Mouse (Mus musculus): ENCODE data around the gene Ptgs2. TPM values are rescaled to one million over a fixed set of nuclear protein-coding genes. Genes with fewer than 3 reads are reported as not detected.

Ptgs2 gene
- polyA plus RNA-seq, 1 experiment = not detected

GRCm38 (mm10) chr1:150099374-150099773 is 457 bp upstream of the Ptgs2 start:
- H3K4me3 ChIP-seq (ENCODE audit: insufficient read depth, low read depth, low read length) = peak overlapping the region; percentile 54
- H3K27ac ChIP-seq (ENCODE audit: insufficient read depth, low read depth, low read length) = peak overlapping the region; percentile 33; the same call in 1 of the 2 replicates
- TF ChIP-seq CTCF (IDR thresholded peaks at IDR 0.05; ENCODE audit: insufficient read depth, low read depth, low read length) (no peak), POLR2A (IDR thresholded peaks at IDR 0.05; ENCODE audit: insufficient read depth, low read depth, low read length) (no peak)
- WGBS = 7% methylated on average over 9 of the region's 9 CpGs
- peaks cover 7% of the 10 kb centered on the region for H3K4me1 ChIP-seq (ENCODE audit: control insufficient read depth, insufficient read depth, low read length)

DNA sequence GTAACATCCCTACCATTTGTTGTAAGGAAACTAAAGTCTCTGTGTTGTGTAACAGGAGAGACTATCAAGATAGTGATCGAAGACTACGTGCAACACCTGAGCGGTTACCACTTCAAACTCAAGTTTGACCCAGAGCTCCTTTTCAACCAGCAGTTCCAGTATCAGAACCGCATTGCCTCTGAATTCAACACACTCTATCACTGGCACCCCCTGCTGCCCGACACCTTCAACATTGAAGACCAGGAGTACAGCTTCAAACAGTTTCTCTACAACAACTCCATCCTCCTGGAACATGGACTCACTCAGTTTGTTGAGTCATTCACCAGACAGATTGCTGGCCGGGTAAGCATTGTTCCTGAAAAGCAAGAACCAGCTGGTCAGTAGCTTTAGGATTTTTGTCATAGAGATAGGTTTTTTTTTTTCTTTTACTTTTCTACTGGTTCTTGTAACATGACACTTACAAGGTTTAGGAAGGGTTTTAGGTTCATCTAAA is 4.4 kb downstream of the Ptgs2 start:
- no peak for TF ChIP-seq CTCF (IDR thresholded peaks at IDR 0.05; ENCODE audit: insufficient read depth, low read depth, low read length)
- TF ChIP-seq POLR2A (IDR thresholded peaks at IDR 0.05; ENCODE audit: insufficient read depth, low read depth, low read length) = no peak
- 91% methylated on average over 6 of the region's 6 CpGs for WGBS
- Histone ChIP-seq H3K27ac (ENCODE audit: insufficient read depth, low read depth, low read length) (no peak overlapping the region), H3K4me3 (ENCODE audit: insufficient read depth, low read depth, low read length) (no peak overlapping the region), H3K4me1 (ENCODE audit: control insufficient read depth, insufficient read depth, low read length) (peaks cover 7% of the 10 kb centered on the region)

GRCm38 (mm10) chr1:150106736-150107135 is 6.9 kb downstream of the Ptgs2 start:
- Histone ChIP-seq H3K4me1 (ENCODE audit: control insufficient read depth, insufficient read depth, low read length) (no peaks in the 10 kb centered on the region), H3K4me3 (ENCODE audit: insufficient read depth, low read depth, low read length) (no peak overlapping the region), H3K27ac (ENCODE audit: insufficient read depth, low read depth, low read length) (no peak overlapping the region)
- WGBS = 89% methylated on average over 7 of the region's 7 CpGs
- TF ChIP-seq CTCF (IDR thresholded peaks at IDR 0.05; ENCODE audit: insufficient read depth, low read depth, low read length) (no peak), POLR2A (IDR thresholded peaks at IDR 0.05; ENCODE audit: insufficient read depth, low read depth, low read length) (no peak)

DNA sequence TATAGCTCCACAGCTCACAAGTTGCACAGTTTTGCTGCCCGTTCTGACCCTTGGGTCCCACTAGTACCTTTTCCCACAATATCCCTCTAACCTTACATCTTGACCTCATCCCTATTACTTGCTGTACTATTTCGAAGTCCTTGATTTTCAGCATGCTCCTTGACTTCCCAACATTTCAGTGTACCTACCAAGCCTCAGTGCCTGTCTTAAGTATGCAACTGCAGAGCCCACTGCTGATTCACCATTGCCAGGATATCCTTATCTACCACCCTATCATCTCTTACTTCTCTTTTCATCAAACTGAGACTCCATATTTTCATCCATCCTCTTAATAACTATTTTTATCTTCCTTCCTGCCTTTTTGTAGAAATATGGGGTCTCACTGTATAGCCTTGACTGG is 9.8 kb downstream of the Ptgs2 start:
- TF ChIP-seq POLR2A (IDR thresholded peaks at IDR 0.05; ENCODE audit: insufficient read depth, low read depth, low read length) (no peak), CTCF (IDR thresholded peaks at IDR 0.05; ENCODE audit: insufficient read depth, low read depth, low read length) (no peak)
- H3K4me3 ChIP-seq (ENCODE audit: insufficient read depth, low read depth, low read length) = no peak overlapping the region
- no peak overlapping the region for H3K27ac ChIP-seq (ENCODE audit: insufficient read depth, low read depth, low read length)
- no peaks in the 10 kb centered on the region for H3K4me1 ChIP-seq (ENCODE audit: control insufficient read depth, insufficient read depth, low read length)
- 83% methylated on average over 2 of the region's 2 CpGs for WGBS

GRCm38 (mm10) chr1:150115352-150115751 is 15.5 kb downstream of the Ptgs2 start:
- Histone ChIP-seq H3K4me3 (ENCODE audit: insufficient read depth, low read depth, low read length) (no peak overlapping the region), H3K27ac (ENCODE audit: insufficient read depth, low read depth, low read length) (peak overlapping the region; percentile 77), H3K4me1 (ENCODE audit: control insufficient read depth, insufficient read depth, low read length) (no peaks in the 10 kb centered on the region)
- WGBS = 28% methylated on average over 7 of the region's 7 CpGs
- TF ChIP-seq POLR2A (IDR thresholded peaks at IDR 0.05; ENCODE audit: insufficient read depth, low read depth, low read length) (no peak), CTCF (IDR thresholded peaks at IDR 0.05; ENCODE audit: insufficient read depth, low read depth, low read length) (no peak)

GRCm38 (mm10) chr1:150118352-150118751 is 18.5 kb downstream of the Ptgs2 start:
- H3K27ac ChIP-seq (ENCODE audit: insufficient read depth, low read depth, low read length) = no peak overlapping the region
- WGBS = 59% methylated on average over 5 of the region's 5 CpGs

DNA sequence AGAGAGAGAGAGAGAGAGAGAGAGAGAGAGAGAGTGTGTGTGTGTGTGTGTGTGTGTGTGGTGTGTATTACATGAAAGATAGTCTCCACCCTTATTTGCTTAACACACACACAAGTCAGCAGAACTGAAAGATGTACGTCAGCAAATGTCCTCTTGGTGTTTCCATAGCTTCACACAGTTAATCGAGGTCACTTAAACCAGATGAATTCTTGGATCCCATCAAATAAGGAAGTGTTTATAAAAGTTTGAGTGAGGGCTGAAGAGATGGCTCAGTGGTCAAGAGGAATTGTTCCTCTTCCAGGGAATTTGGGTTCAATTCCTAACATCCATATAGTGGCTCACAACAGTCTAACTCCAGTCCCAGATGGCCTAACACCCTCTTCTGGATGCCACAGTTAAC is 25.7 kb downstream of the Ptgs2 start:
- Histone ChIP-seq H3K4me1 (ENCODE audit: control insufficient read depth, insufficient read depth, low read length) (no peaks in the 10 kb centered on the region), H3K27ac (ENCODE audit: insufficient read depth, low read depth, low read length) (no peak overlapping the region), H3K4me3 (ENCODE audit: insufficient read depth, low read depth, low read length) (no peak overlapping the region)
- 93% methylated on average over 2 of the region's 2 CpGs for WGBS
- TF ChIP-seq POLR2A (IDR thresholded peaks at IDR 0.05; ENCODE audit: insufficient read depth, low read depth, low read length) (no peak), CTCF (IDR thresholded peaks at IDR 0.05; ENCODE audit: insufficient read depth, low read depth, low read length) (no peak)

More at GRCm38 (mm10) chr1:150118352-150118751, 18.5 kb downstream of the Ptgs2 start:
- TF ChIP-seq POLR2A (IDR thresholded peaks at IDR 0.05; ENCODE audit: insufficient read depth, low read depth, low read length) = no peak
- Histone ChIP-seq H3K4me3 (ENCODE audit: insufficient read depth, low read depth, low read length) (no peak overlapping the region), H3K4me1 (ENCODE audit: control insufficient read depth, insufficient read depth, low read length) (no peaks in the 10 kb centered on the region)

DNA sequence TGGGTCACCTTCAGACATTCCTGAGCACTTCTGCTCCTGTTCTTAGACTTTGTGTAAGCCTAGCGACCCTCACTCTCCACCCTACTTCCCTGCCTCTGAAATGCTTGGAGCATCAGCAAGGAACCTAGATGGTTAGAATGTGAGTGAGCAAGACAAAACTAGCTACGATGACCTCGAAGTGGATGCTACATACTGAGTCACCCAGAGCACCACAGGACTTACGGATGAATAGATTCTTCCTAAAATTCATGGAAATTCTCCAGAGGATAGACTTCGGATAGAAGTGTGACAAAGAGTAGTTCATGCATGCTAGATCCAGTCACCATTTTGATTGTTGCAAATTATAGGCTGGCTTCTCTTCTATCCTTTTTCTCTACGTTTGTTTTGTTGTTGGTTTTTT is 30.2 kb downstream of the Ptgs2 start:
- Histone ChIP-seq H3K4me1 (ENCODE audit: control insufficient read depth, insufficient read depth, low read length) (no peaks in the 10 kb centered on the region), H3K4me3 (ENCODE audit: insufficient read depth, low read depth, low read length) (no peak overlapping the region), H3K27ac (ENCODE audit: insufficient read depth, low read depth, low read length) (no peak overlapping the region)
- TF ChIP-seq CTCF (IDR thresholded peaks at IDR 0.05; ENCODE audit: insufficient read depth, low read depth, low read length) (no peak), POLR2A (IDR thresholded peaks at IDR 0.05; ENCODE audit: insufficient read depth, low read depth, low read length) (no peak)
- 69% methylated on average over 6 of the region's 6 CpGs for WGBS

- Histone ChIP-seq H3K4me3 (ENCODE audit: insufficient read depth, low read depth, low read length) (no peak overlapping the region), H3K27ac (ENCODE audit: insufficient read depth, low read depth, low read length) (no peak overlapping the region), H3K4me1 (ENCODE audit: control insufficient read depth, insufficient read depth, low read length) (no peaks in the 10 kb centered on the region)
- no peak for TF ChIP-seq CTCF (IDR thresholded peaks at IDR 0.05; ENCODE audit: insufficient read depth, low read depth, low read length)
- no peak for TF ChIP-seq POLR2A (IDR thresholded peaks at IDR 0.05; ENCODE audit: insufficient read depth, low read depth, low read length)
- WGBS = 69% methylated on average over 5 of the region's 5 CpGs
These were observed 30.9 kb downstream of the Ptgs2 start for GRCm38 (mm10) chr1:150130586-150131275.

All from olfactory bulb, adult 2 months (tissue).